Mouse (Mus musculus): Measurements from ENCODE around the gene Rtl5. TPM values are rescaled to one million over a fixed set of nuclear protein-coding genes. Genes with fewer than 3 reads are reported as not detected.
A peak's percentile ranks its signal among the peaks of the same experiment; 100 is the strongest.

Gene Rtl5
- polyA plus RNA-seq, 1 experiment from 2014 or later: 2.0 TPM

GRCm38 (mm10) chrX:102060891-102061290, 10.2 kb downstream of the Rtl5 start:
- ATAC-seq (ENCODE audit: borderline replicate concordance, extremely low read depth, low FRiP score, low TSS enrichment): peak; percentile 76
- no peak overlapping the region for H3K4me2 ChIP-seq
- no peak overlapping the region for H3K9ac ChIP-seq
- H3K4me1 ChIP-seq: peaks cover 10% of the 10 kb centered on the region
- H3K27ac ChIP-seq: peak overlapping the region; percentile 47
- 17% methylated on average over 2 of the region's 2 CpGs for WGBS
- H3K4me3 ChIP-seq: no peak overlapping the region
- H3K27me3 ChIP-seq: no peaks in the 10 kb centered on the region
- H3K36me3 ChIP-seq: no peaks in the 10 kb centered on the region
- H3K9me3 ChIP-seq: no peaks in the 10 kb centered on the region

GRCm38 (mm10) chrX:102060243-102060642, 10.9 kb downstream of the Rtl5 start:
- Histone ChIP-seq H3K4me3 (no peak overlapping the region), H3K27ac (peak overlapping the region; percentile 23), H3K9me3 (no peaks in the 10 kb centered on the region), H3K36me3 (no peaks in the 10 kb centered on the region), H3K9ac (no peak overlapping the region), H3K4me2 (no peak overlapping the region), H3K4me1 (peaks cover 10% of the 10 kb centered on the region), H3K27me3 (no peaks in the 10 kb centered on the region)
- WGBS: 57% methylated on average over 5 of the region's 5 CpGs
- peak; percentile 67; the same call in 1 of the 2 replicates for ATAC-seq (ENCODE audit: borderline replicate concordance, extremely low read depth, low FRiP score, low TSS enrichment)

GRCm38 (mm10) chrX:102059437-102059836, 11.7 kb downstream of the Rtl5 start:
- 59% methylated on average over 9 of the region's 9 CpGs for WGBS
- Histone ChIP-seq H3K4me1 (peaks cover 10% of the 10 kb centered on the region), H3K27ac (no peak overlapping the region), H3K27me3 (no peaks in the 10 kb centered on the region), H3K9ac (no peak overlapping the region), H3K4me2 (no peak overlapping the region), H3K4me3 (no peak overlapping the region), H3K36me3 (no peaks in the 10 kb centered on the region), H3K9me3 (no peaks in the 10 kb centered on the region)
- no peak for ATAC-seq (ENCODE audit: borderline replicate concordance, extremely low read depth, low FRiP score, low TSS enrichment)

- Histone ChIP-seq H3K4me2 (no peak overlapping the region), H3K27me3 (no peaks in the 10 kb centered on the region), H3K9ac (no peak overlapping the region), H3K4me1 (no peaks in the 10 kb centered on the region), H3K4me3 (no peak overlapping the region), H3K9me3 (no peaks in the 10 kb centered on the region), H3K27ac (no peak overlapping the region), H3K36me3 (no peaks in the 10 kb centered on the region)
- WGBS: 81% methylated on average over 4 of the region's 4 CpGs
- ATAC-seq (ENCODE audit: borderline replicate concordance, extremely low read depth, low FRiP score, low TSS enrichment): no peak
Observed at GRCm38 (mm10) chrX:102054009-102054408, 17.1 kb downstream of the Rtl5 start.

- no peak for ATAC-seq (ENCODE audit: borderline replicate concordance, extremely low read depth, low FRiP score, low TSS enrichment)
- 82% methylated on average over 2 of the region's 2 CpGs for WGBS
- no peak overlapping the region for H3K9ac ChIP-seq
- H3K4me2 ChIP-seq: no peak overlapping the region
- H3K9me3 ChIP-seq: no peaks in the 10 kb centered on the region
- no peak overlapping the region for H3K4me3 ChIP-seq
- H3K27ac ChIP-seq: no peak overlapping the region
- no peaks in the 10 kb centered on the region for H3K4me1 ChIP-seq
- H3K27me3 ChIP-seq: no peaks in the 10 kb centered on the region
- H3K36me3 ChIP-seq: no peaks in the 10 kb centered on the region
Observed at GRCm38 (mm10) chrX:102053371-102053770, 17.7 kb downstream of the Rtl5 start.

GRCm38 (mm10) chrX:102051225-102051624, 19.9 kb downstream of the Rtl5 start:
- Histone ChIP-seq H3K4me1 (no peaks in the 10 kb centered on the region), H3K9ac (no peak overlapping the region)
- 71% methylated on average over 4 of the region's 4 CpGs for WGBS

GRCm38 (mm10) chrX:102050552-102050951, 20.6 kb downstream of the Rtl5 start:
- H3K27me3 ChIP-seq: no peaks in the 10 kb centered on the region; the same call in 1 of the 2 replicates
- no peak for ATAC-seq (ENCODE audit: borderline replicate concordance, extremely low read depth, low FRiP score, low TSS enrichment)
- 84% methylated on average over 6 of the region's 6 CpGs for WGBS
- H3K9ac ChIP-seq: no peak overlapping the region
- H3K36me3 ChIP-seq: no peaks in the 10 kb centered on the region
- H3K4me3 ChIP-seq: no peak overlapping the region
- H3K27ac ChIP-seq: no peak overlapping the region
- no peak overlapping the region for H3K4me2 ChIP-seq
- H3K4me1 ChIP-seq: no peaks in the 10 kb centered on the region
- no peaks in the 10 kb centered on the region for H3K9me3 ChIP-seq

More at GRCm38 (mm10) chrX:102051225-102051624, 19.9 kb downstream of the Rtl5 start:
- Histone ChIP-seq H3K27me3 (no peaks in the 10 kb centered on the region), H3K4me2 (no peak overlapping the region), H3K36me3 (no peaks in the 10 kb centered on the region), H3K9me3 (no peaks in the 10 kb centered on the region), H3K27ac (no peak overlapping the region), H3K4me3 (no peak overlapping the region)
- no peak for ATAC-seq (ENCODE audit: borderline replicate concordance, extremely low read depth, low FRiP score, low TSS enrichment)

GRCm38 (mm10) chrX:102042386-102042785, 28.7 kb downstream of the Rtl5 start:
- 83% methylated on average over 4 of the region's 4 CpGs for WGBS
- ATAC-seq (ENCODE audit: borderline replicate concordance, extremely low read depth, low FRiP score, low TSS enrichment): no peak
- no peaks in the 10 kb centered on the region for H3K36me3 ChIP-seq
- H3K9me3 ChIP-seq: no peaks in the 10 kb centered on the region
- 0 out of 2 replicates have a peak, but pooled peaks cover 3% of the 10 kb centered on the region for H3K4me1 ChIP-seq
- no peak overlapping the region for H3K27ac ChIP-seq
- no peak overlapping the region for H3K4me2 ChIP-seq
- no peak overlapping the region for H3K9ac ChIP-seq
- H3K27me3 ChIP-seq: no peaks in the 10 kb centered on the region; the same call in 1 of the 2 replicates
- H3K4me3 ChIP-seq: no peak overlapping the region

- Histone ChIP-seq H3K4me3 (no peak overlapping the region), H3K4me1 (0 out of 2 replicates have a peak, but pooled peaks cover 3% of the 10 kb centered on the region), H3K9me3 (no peaks in the 10 kb centered on the region), H3K27ac (no peak overlapping the region), H3K27me3 (no peaks in the 10 kb centered on the region; the same call in 1 of the 2 replicates), H3K36me3 (no peaks in the 10 kb centered on the region), H3K4me2 (no peak overlapping the region), H3K9ac (no peak overlapping the region)
- 68% methylated on average over 7 of the region's 7 CpGs for WGBS
- no peak for ATAC-seq (ENCODE audit: borderline replicate concordance, extremely low read depth, low FRiP score, low TSS enrichment)
Observed at GRCm38 (mm10) chrX:102041562-102041961, 29.5 kb downstream of the Rtl5 start.

GRCm38 (mm10) chrX:102037506-102037905, 33.6 kb downstream of the Rtl5 start:
- WGBS: 51% methylated on average over 2 of the region's 2 CpGs
- H3K4me3 ChIP-seq: no peak overlapping the region
- no peak overlapping the region for H3K9ac ChIP-seq
- 0 out of 2 replicates have a peak, but pooled peaks cover 3% of the 10 kb centered on the region for H3K4me1 ChIP-seq
- no peak overlapping the region for H3K4me2 ChIP-seq
- no peaks in the 10 kb centered on the region for H3K9me3 ChIP-seq
- ATAC-seq (ENCODE audit: borderline replicate concordance, extremely low read depth, low FRiP score, low TSS enrichment): no peak
- H3K27me3 ChIP-seq: no peaks in the 10 kb centered on the region
- no peaks in the 10 kb centered on the region for H3K36me3 ChIP-seq
- no peak overlapping the region for H3K27ac ChIP-seq

GRCm38 (mm10) chrX:102036866-102037361, 34.2 kb downstream of the Rtl5 start:
- Histone ChIP-seq H3K36me3 (no peaks in the 10 kb centered on the region), H3K4me1 (peaks cover 4% of the 10 kb centered on the region; the same call in 1 of the 2 replicates), H3K27me3 (no peaks in the 10 kb centered on the region), H3K9me3 (no peaks in the 10 kb centered on the region), H3K4me2 (no peak overlapping the region), H3K27ac (no peak overlapping the region), H3K9ac (no peak overlapping the region), H3K4me3 (no peak overlapping the region)
- ATAC-seq (ENCODE audit: borderline replicate concordance, extremely low read depth, low FRiP score, low TSS enrichment): no peak
- WGBS: 84% methylated on average over 3 of the region's 3 CpGs

- H3K36me3 ChIP-seq: no peaks in the 10 kb centered on the region
- no peak for ATAC-seq (ENCODE audit: borderline replicate concordance, extremely low read depth, low FRiP score, low TSS enrichment)
- H3K4me3 ChIP-seq: no peak overlapping the region
- H3K4me2 ChIP-seq: no peak overlapping the region
- 36% methylated on average over 3 of the region's 3 CpGs for WGBS
- H3K4me1 ChIP-seq: peaks cover 9% of the 10 kb centered on the region; the same call in 1 of the 2 replicates
- H3K9ac ChIP-seq: no peak overlapping the region
- no peaks in the 10 kb centered on the region for H3K27me3 ChIP-seq
- H3K27ac ChIP-seq: no peak overlapping the region
- H3K9me3 ChIP-seq: no peaks in the 10 kb centered on the region
Observed at GRCm38 (mm10) chrX:102035671-102036070, 35.4 kb downstream of the Rtl5 start.

GRCm38 (mm10) chrX:102033566-102033965, 37.5 kb downstream of the Rtl5 start:
- WGBS: 67% methylated on average over 2 of the region's 2 CpGs

More at GRCm38 (mm10) chrX:102033566-102033965, 37.5 kb downstream of the Rtl5 start:
- H3K4me2 ChIP-seq: no peak overlapping the region
- peaks cover 9% of the 10 kb centered on the region; the same call in 1 of the 2 replicates for H3K4me1 ChIP-seq
- no peak overlapping the region for H3K9ac ChIP-seq
- H3K36me3 ChIP-seq: no peaks in the 10 kb centered on the region
- no peak for ATAC-seq (ENCODE audit: borderline replicate concordance, extremely low read depth, low FRiP score, low TSS enrichment)
- H3K27ac ChIP-seq: no peak overlapping the region
- H3K9me3 ChIP-seq: no peaks in the 10 kb centered on the region
- H3K4me3 ChIP-seq: no peak overlapping the region
- H3K27me3 ChIP-seq: no peaks in the 10 kb centered on the region
